Mouse (Mus musculus) left cerebral cortex, postnatal 14 days (tissue): ENCODE results near the gene Scn8a. TPM values are rescaled to one million over a fixed set of nuclear protein-coding genes. Genes with fewer than 3 reads are reported as not detected.
A peak's percentile ranks its signal among the peaks of the same experiment; 100 is the strongest.

Experiments
- DNase-seq, 2 experiments: peaks; one replicate each; pipeline ENCODE4 v3.0.0; 2021 to 2022; ENCODE audit warnings: low spot score in 2 of 2, mixed read lengths in 1 of 2
- intact Hi-C: fragments of 180-260 bp; cut with DNase I; formaldehyde crosslinking; loops from one replicate; pipeline ENCODE4 v1.15.1; 2025
- total RNA-seq, 2 experiments: library from RNA; stranded (reverse); gene quantifications; 2 replicates each; pipeline ENCODE4 v1.2.3; 2021

Gene Scn8a
- total RNA-seq, 2 experiments from 2014 or later, result 203 to 219 TPM

- intact Hi-C loops, result no loop called here
- DNase-seq, result no peak
These were observed 134.9 kb downstream of the Scn8a start for GRCm38 (mm10) chr15:101004538-101004937.

- intact Hi-C loops, result no loop called here
- DNase-seq, result peak; percentile 65 to 77
These were observed 136.1 kb downstream of the Scn8a start for GRCm38 (mm10) chr15:101005717-101006116.

- no peak for DNase-seq
- intact Hi-C loops, result no loop called here
These were observed 136.8 kb downstream of the Scn8a start for GRCm38 (mm10) chr15:101006251-101007040.

GRCm38 (mm10) chr15:101007236-101007635, 137.6 kb downstream of the Scn8a start:
- intact Hi-C loops, result no loop called here
- peak in 1 of 2 experiments; percentile 40 for DNase-seq

- peak; percentile 53 to 54 for DNase-seq
- intact Hi-C loops, result no loop called here
These were observed 138.8 kb downstream of the Scn8a start for GRCm38 (mm10) chr15:101008386-101009010.

- intact Hi-C loops, result no loop called here
- DNase-seq, result no peak
These were observed 141.7 kb downstream of the Scn8a start for GRCm38 (mm10) chr15:101011352-101011751.

- intact Hi-C loops, result no loop called here
- DNase-seq, result no peak
These were observed 159.3 kb downstream of the Scn8a start for GRCm38 (mm10) chr15:101028960-101029359.

- DNase-seq, result peak in 1 of 2 experiments; percentile 30
- intact Hi-C loops, result loop anchor here (5.0 kb wide), 1 partner anchor 277 kb away; the partner anchor contains the start of gene Slc4a8
These were observed 170.0 kb downstream of the Scn8a start for GRCm38 (mm10) chr15:101039651-101040050.

- intact Hi-C loops, result loop anchor here (5.0 kb wide), 1 partner anchor 280 kb away; the partner anchor contains the start of gene Slc4a8
- no peak for DNase-seq
These were observed 172.3 kb downstream of the Scn8a start for GRCm38 (mm10) chr15:101041966-101042365.

- intact Hi-C loops, result loop anchor here (5.0 kb wide), 1 partner anchor 280 kb away; the partner anchor contains the start of gene Slc4a8
These were observed 173.0 kb downstream of the Scn8a start for GRCm38 (mm10) chr15:101042613-101043012.

GRCm38 (mm10) chr15:101044531-101044930, 174.9 kb downstream of the Scn8a start:
- DNase-seq, result no peak
- intact Hi-C loops, result loop anchor here (5.0 kb wide), 1 partner anchor 282 kb away; the partner anchor contains the start of gene Slc4a8

More at GRCm38 (mm10) chr15:101042613-101043012, 173.0 kb downstream of the Scn8a start:
- DNase-seq, result peak; percentile 68 to 80

GRCm38 (mm10) chr15:101046039-101046526, 176.4 kb downstream of the Scn8a start:
- intact Hi-C loops, result no loop called here

GRCm38 (mm10) chr15:101046527-101047193, 177.0 kb downstream of the Scn8a start:
- intact Hi-C loops, result no loop called here

More at GRCm38 (mm10) chr15:101046039-101046526, 176.4 kb downstream of the Scn8a start:
- no peak for DNase-seq

GRCm38 (mm10) chr15:101047194-101047555, 177.5 kb downstream of the Scn8a start, which contains the start of gene Gm47841:
TSS of gene Gm47841 (minus strand) at chr15:101047397.
- intact Hi-C loops, result no loop called here
- DNase-seq, result no peak

More at GRCm38 (mm10) chr15:101046527-101047193, 177.0 kb downstream of the Scn8a start:
- peak; percentile 43 to 56 for DNase-seq

- no peak for DNase-seq
- intact Hi-C loops, result no loop called here
These were observed 178.8 kb downstream of the Scn8a start for GRCm38 (mm10) chr15:101048338-101048896.

GRCm38 (mm10) chr15:101051869-101052268, 182.2 kb downstream of the Scn8a start:
- DNase-seq, result no peak
- intact Hi-C loops, result no loop called here

GRCm38 (mm10) chr15:101052560-101053501, 183.2 kb downstream of the Scn8a start:
- no peak for DNase-seq
- intact Hi-C loops, result no loop called here

- DNase-seq, result no peak
- intact Hi-C loops, result no loop called here
These were observed 184.3 kb downstream of the Scn8a start for GRCm38 (mm10) chr15:101053832-101054459.
